Mouse (Mus musculus): Measurements from ENCODE around the gene Map3k10. TPM values are rescaled to one million over a fixed set of nuclear protein-coding genes. Genes with fewer than 3 reads are reported as not detected.
A peak's percentile ranks its signal among the peaks of the same experiment; 100 is the strongest.

Map3k10 gene
- polyA plus RNA-seq, 1 experiment from 2014 or later = 3.5 TPM

DNA sequence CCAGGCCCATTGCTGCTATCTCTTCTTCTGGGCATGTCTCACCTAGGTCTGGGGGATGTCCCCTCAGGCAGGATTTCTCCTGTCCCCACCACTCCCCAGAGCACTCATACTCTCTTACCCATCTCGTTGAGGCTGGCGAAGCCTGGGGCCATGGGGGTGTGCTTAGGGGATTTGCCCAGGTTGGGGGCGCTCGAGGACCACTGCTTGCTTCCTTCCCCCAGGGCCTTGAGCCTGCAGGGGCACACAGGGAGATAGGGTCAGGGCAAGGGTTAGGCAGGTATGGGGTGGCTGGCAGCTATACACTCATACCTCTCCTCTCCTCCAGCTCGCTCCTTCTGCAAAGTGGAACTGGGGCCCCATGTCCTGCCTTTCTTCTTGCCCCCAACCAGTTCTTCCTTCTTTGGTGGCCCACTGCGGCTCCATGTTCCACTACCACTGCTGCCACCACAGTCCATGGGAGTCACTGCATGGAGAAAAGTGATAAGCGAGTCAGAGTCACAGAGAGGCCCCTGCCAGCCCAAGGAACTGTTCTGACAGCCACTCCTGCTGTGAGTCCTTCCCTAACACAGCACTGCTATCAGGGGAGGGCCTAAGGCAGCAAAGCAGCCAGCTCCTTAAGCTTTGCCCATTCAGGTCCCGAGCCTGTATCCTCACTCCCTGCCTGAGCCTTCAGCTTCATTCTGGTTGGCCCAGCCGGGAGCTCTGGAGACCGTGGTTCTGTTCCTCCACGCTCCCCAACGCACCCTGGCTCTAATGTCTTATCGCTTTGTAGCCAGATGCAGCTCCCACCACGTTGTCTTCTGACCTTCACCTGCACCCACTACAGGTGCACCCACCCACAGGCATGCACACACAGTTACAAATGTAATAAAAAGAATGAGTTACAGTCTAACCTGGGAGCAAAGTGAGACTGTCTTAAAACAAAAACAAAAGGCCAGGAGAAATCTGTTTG is 15.4 kb downstream of the Map3k10 start:
- Histone ChIP-seq H3K4me3 (ENCODE audit: low read length) (no peak overlapping the region), H3K9ac (ENCODE audit: low read length) (no peak overlapping the region), H3K27ac (ENCODE audit: low read length) (no peak overlapping the region), H3K27me3 (ENCODE audit: control insufficient read depth, insufficient read depth, low read length) (peaks cover 61% of the 10 kb centered on the region), H3K4me2 (ENCODE audit: low read depth, low read length) (no peak overlapping the region), H3K36me3 (ENCODE audit: control insufficient read depth, insufficient read depth) (peaks cover 2% of the 10 kb centered on the region), H3K4me1 (ENCODE audit: control insufficient read depth, insufficient read depth, low read length) (no peaks in the 10 kb centered on the region), H3K9me3 (replicated peaks; ENCODE audit: control insufficient read depth, low read length) (no peaks in the 10 kb centered on the region)
- 49% methylated on average over 14 of the region's 14 CpGs for WGBS
- no peak for ATAC-seq (replicated peaks; ENCODE audit: extremely low read depth, insufficient read depth, low FRiP score)

DNA sequence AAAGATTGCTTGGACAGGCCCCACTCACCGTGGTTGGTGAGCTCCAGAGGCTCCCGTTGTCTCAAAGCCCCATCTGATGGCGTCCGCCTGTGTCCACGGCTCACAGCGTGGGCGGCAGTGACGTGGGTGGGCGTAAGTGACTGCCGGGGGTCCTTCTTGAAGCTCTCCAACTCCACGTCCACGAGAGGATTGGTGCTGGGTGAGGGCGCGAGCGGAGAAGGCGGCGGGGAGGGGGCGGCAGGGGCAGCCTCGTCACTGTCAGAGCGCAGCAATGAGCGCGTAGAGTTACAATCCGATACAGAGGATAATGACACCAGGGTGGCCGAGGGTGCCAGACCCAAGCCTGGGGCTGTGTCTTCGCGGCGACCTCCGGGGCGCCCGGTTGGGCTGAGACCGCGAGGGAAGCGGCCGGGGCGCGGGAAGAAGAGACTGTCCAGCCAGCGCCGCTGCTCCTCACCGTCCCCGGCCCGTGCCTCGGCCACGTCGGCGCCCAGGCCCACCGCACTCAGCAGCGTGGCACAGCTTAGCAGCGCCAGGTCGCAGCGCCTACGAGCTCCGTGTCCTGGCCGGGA is 16.5 kb downstream of the Map3k10 start:
- WGBS = 24% methylated on average over 53 of the region's 53 CpGs
- Histone ChIP-seq H3K4me1 (ENCODE audit: control insufficient read depth, insufficient read depth, low read length) (no peaks in the 10 kb centered on the region), H3K4me3 (ENCODE audit: low read length) (no peak overlapping the region), H3K36me3 (ENCODE audit: control insufficient read depth, insufficient read depth) (peaks cover 2% of the 10 kb centered on the region), H3K4me2 (ENCODE audit: low read depth, low read length) (no peak overlapping the region), H3K9ac (ENCODE audit: low read length) (no peak overlapping the region), H3K27me3 (ENCODE audit: control insufficient read depth, insufficient read depth, low read length) (peaks cover 72% of the 10 kb centered on the region), H3K27ac (ENCODE audit: low read length) (no peak overlapping the region), H3K9me3 (replicated peaks; ENCODE audit: control insufficient read depth, low read length) (no peaks in the 10 kb centered on the region)
- ATAC-seq (replicated peaks; ENCODE audit: extremely low read depth, insufficient read depth, low FRiP score) = no peak

- H3K36me3 ChIP-seq (ENCODE audit: control insufficient read depth, insufficient read depth) = peaks cover 2% of the 10 kb centered on the region
- ATAC-seq (replicated peaks; ENCODE audit: extremely low read depth, insufficient read depth, low FRiP score) = no peak
- H3K27ac ChIP-seq (ENCODE audit: low read length) = no peak overlapping the region
- H3K4me3 ChIP-seq (ENCODE audit: low read length) = no peak overlapping the region
- H3K4me2 ChIP-seq (ENCODE audit: low read depth, low read length) = no peak overlapping the region
- H3K27me3 ChIP-seq (ENCODE audit: control insufficient read depth, insufficient read depth, low read length) = peaks cover 83% of the 10 kb centered on the region
- no peaks in the 10 kb centered on the region for H3K4me1 ChIP-seq (ENCODE audit: control insufficient read depth, insufficient read depth, low read length)
- H3K9me3 ChIP-seq (replicated peaks; ENCODE audit: control insufficient read depth, low read length) = no peaks in the 10 kb centered on the region
- H3K9ac ChIP-seq (ENCODE audit: low read length) = no peak overlapping the region
- 86% methylated on average over 16 of the region's 16 CpGs for WGBS
Observed at GRCm38 (mm10) chr7:27656600-27656999, 17.8 kb downstream of the Map3k10 start.

- Histone ChIP-seq H3K9me3 (replicated peaks; ENCODE audit: control insufficient read depth, low read length) (no peaks in the 10 kb centered on the region), H3K4me1 (ENCODE audit: control insufficient read depth, insufficient read depth, low read length) (no peaks in the 10 kb centered on the region), H3K27ac (ENCODE audit: low read length) (no peak overlapping the region), H3K4me2 (ENCODE audit: low read depth, low read length) (no peak overlapping the region), H3K27me3 (ENCODE audit: control insufficient read depth, insufficient read depth, low read length) (peaks cover 81% of the 10 kb centered on the region), H3K4me3 (ENCODE audit: low read length) (no peak overlapping the region), H3K36me3 (ENCODE audit: control insufficient read depth, insufficient read depth) (peaks cover 2% of the 10 kb centered on the region), H3K9ac (ENCODE audit: low read length) (no peak overlapping the region)
- 28% methylated on average over 11 of the region's 11 CpGs for WGBS
- 0 out of 2 replicates have a peak, but pooled peaks have one; percentile 24 for ATAC-seq (replicated peaks; ENCODE audit: extremely low read depth, insufficient read depth, low FRiP score)
Observed at GRCm38 (mm10) chr7:27655545-27655944, 18.9 kb downstream of the Map3k10 start.

GRCm38 (mm10) chr7:27654607-27655276 is 19.7 kb downstream of the Map3k10 start:
- Histone ChIP-seq H3K9me3 (replicated peaks; ENCODE audit: control insufficient read depth, low read length) (no peaks in the 10 kb centered on the region), H3K4me2 (ENCODE audit: low read depth, low read length) (no peak overlapping the region), H3K9ac (ENCODE audit: low read length) (no peak overlapping the region), H3K27me3 (ENCODE audit: control insufficient read depth, insufficient read depth, low read length) (peaks cover 84% of the 10 kb centered on the region), H3K4me3 (ENCODE audit: low read length) (no peak overlapping the region), H3K36me3 (ENCODE audit: control insufficient read depth, insufficient read depth) (peaks cover 2% of the 10 kb centered on the region), H3K4me1 (ENCODE audit: control insufficient read depth, insufficient read depth, low read length) (no peaks in the 10 kb centered on the region), H3K27ac (ENCODE audit: low read length) (no peak overlapping the region)
- no peak for ATAC-seq (replicated peaks; ENCODE audit: extremely low read depth, insufficient read depth, low FRiP score)
- WGBS = 55% methylated on average over 20 of the region's 20 CpGs

- Histone ChIP-seq H3K27ac (ENCODE audit: low read length) (no peak within 1 kb of the TSS), H3K9ac (ENCODE audit: low read length) (no peak within 1 kb of the TSS), H3K4me2 (ENCODE audit: low read depth, low read length) (peak within 1 kb of the TSS; percentile 38), H3K27me3 (ENCODE audit: control insufficient read depth, insufficient read depth, low read length) (peaks cover 75% of the 10 kb centered on the region), H3K4me3 (ENCODE audit: low read length) (peak within 1 kb of the TSS; percentile 13), H3K36me3 (ENCODE audit: control insufficient read depth, insufficient read depth) (peaks cover 2% of the 10 kb centered on the region), H3K9me3 (replicated peaks; ENCODE audit: control insufficient read depth, low read length) (no peaks in the 10 kb centered on the region), H3K4me1 (ENCODE audit: control insufficient read depth, insufficient read depth, low read length) (no peaks in the 10 kb centered on the region)
- 4% methylated on average over 57 of the region's 62 CpGs for WGBS
- ATAC-seq (replicated peaks; ENCODE audit: extremely low read depth, insufficient read depth, low FRiP score) = no peak; the same call in 1 of the 2 replicates
Observed at GRCm38 (mm10) chr7:27653681-27654437, 20.5 kb downstream of the Map3k10 start, which contains the start of gene Ttc9b. TSS of gene Ttc9b (plus strand) at chr7:27653915.

DNA sequence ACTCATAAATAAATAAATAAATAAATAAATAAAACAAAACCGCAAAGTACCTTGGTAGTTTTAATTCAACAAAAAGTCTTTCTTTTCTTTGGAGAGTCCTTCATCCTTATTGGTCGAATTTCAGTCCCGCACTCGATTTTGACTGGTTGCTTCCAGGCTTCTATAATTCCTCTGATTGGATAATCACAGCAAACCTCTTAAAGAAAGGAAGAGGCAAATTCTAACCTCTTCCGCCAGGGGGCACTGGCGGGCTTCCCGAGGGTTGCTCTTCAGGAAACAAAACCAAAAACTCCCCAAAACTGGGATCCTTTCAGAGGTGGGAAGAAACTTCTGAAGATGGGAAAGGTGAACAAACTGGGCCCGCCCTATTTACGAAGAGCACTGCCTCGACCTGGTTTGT is 23.4 kb downstream of the Map3k10 start:
- Histone ChIP-seq H3K4me2 (ENCODE audit: low read depth, low read length) (peak overlapping the region; percentile 36), H3K36me3 (ENCODE audit: control insufficient read depth, insufficient read depth) (no peaks in the 10 kb centered on the region), H3K9me3 (replicated peaks; ENCODE audit: control insufficient read depth, low read length) (no peaks in the 10 kb centered on the region), H3K27ac (ENCODE audit: low read length) (no peak overlapping the region), H3K9ac (ENCODE audit: low read length) (no peak overlapping the region), H3K4me1 (ENCODE audit: control insufficient read depth, insufficient read depth, low read length) (no peaks in the 10 kb centered on the region), H3K27me3 (ENCODE audit: control insufficient read depth, insufficient read depth, low read length) (peaks cover 46% of the 10 kb centered on the region), H3K4me3 (ENCODE audit: low read length) (no peak overlapping the region)
- ATAC-seq (replicated peaks; ENCODE audit: extremely low read depth, insufficient read depth, low FRiP score) = 0 out of 2 replicates have a peak, but pooled peaks have one; percentile 19
- WGBS = 4% methylated on average over 10 of the region's 10 CpGs

DNA sequence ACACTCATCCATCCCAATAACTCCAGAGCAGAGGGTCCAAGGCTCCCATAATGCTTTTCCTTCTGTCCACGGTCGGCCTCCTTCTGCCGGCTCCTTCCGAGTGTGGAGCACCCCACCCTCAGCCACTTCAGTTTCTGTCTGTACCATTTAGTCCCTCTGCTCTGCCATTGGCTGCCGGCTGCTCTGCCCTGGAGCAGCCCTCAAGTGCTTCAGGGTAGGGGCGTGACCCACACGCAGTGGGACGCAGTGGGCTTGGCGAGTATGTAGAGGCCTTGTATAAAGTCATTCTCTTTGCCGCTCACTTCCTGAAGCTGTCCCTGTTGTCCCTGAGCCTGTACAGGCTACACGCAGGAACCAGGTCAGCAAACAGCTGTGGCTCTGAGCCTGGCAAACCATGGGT is 24.7 kb downstream of the Map3k10 start:
- no peak overlapping the region for H3K9ac ChIP-seq (ENCODE audit: low read length)
- H3K27ac ChIP-seq (ENCODE audit: low read length) = no peak overlapping the region
- H3K36me3 ChIP-seq (ENCODE audit: control insufficient read depth, insufficient read depth) = no peaks in the 10 kb centered on the region
- 79% methylated on average over 11 of the region's 11 CpGs for WGBS
- no peak overlapping the region for H3K4me3 ChIP-seq (ENCODE audit: low read length)
- H3K4me1 ChIP-seq (ENCODE audit: control insufficient read depth, insufficient read depth, low read length) = no peaks in the 10 kb centered on the region
- H3K27me3 ChIP-seq (ENCODE audit: control insufficient read depth, insufficient read depth, low read length) = peaks cover 34% of the 10 kb centered on the region
- H3K9me3 ChIP-seq (replicated peaks; ENCODE audit: control insufficient read depth, low read length) = no peaks in the 10 kb centered on the region
- no peak for ATAC-seq (replicated peaks; ENCODE audit: extremely low read depth, insufficient read depth, low FRiP score)
- no peak overlapping the region for H3K4me2 ChIP-seq (ENCODE audit: low read depth, low read length)
